Mouse (Mus musculus): ENCODE results near the gene Inafm1. TPM values are rescaled to one million over a fixed set of nuclear protein-coding genes. Genes with fewer than 3 reads are reported as not detected.
"Not testable (repeated sequence)": the region's sequence is repeated elsewhere in the genome, so short reads cannot be mapped to it uniquely, and the experiment has no call there.

Inafm1 gene
- 10 to 100 TPM; 32.5 to 34.8 TPM for total RNA-seq (2021)

GRCm38 (mm10) chr7:16273081-16273765 is at the start of gene Inafm1:
Inafm1 (minus strand) TSS chr7:16273617.
- peak; percentile 82 to 87 for DNase-seq (ENCODE audit: low spot score in 2 of 2)
- intact Hi-C loops (cut with DNase I), result loop anchor here (5.0 kb wide), 1 partner anchor 176 kb away; the partner anchor contains the start of gene Napa

- no peak for DNase-seq (ENCODE audit: low spot score in 2 of 2)
- intact Hi-C loops (cut with DNase I), result no loop called here
Measured at GRCm38 (mm10) chr7:16320479-16320878, 47.1 kb upstream of the Inafm1 start.

- no peak for DNase-seq (ENCODE audit: low spot score in 2 of 2)
- intact Hi-C loops (cut with DNase I), result no loop called here
Measured at GRCm38 (mm10) chr7:16319216-16319615, 45.8 kb upstream of the Inafm1 start.

GRCm38 (mm10) chr7:16317094-16317493 is 43.7 kb upstream of the Inafm1 start:
- intact Hi-C loops (cut with DNase I), result no loop called here
- no peak for DNase-seq (ENCODE audit: low spot score in 2 of 2)

- DNase-seq (ENCODE audit: low spot score in 2 of 2), result no peak
- intact Hi-C loops (cut with DNase I), result no loop called here
Measured at GRCm38 (mm10) chr7:16315222-16315759, 41.9 kb upstream of the Inafm1 start.

- intact Hi-C loops (cut with DNase I), result no loop called here
- peak in 1 of 2 experiments; percentile 64 for DNase-seq (ENCODE audit: low spot score in 2 of 2)
Measured at GRCm38 (mm10) chr7:16314221-16314775, 40.9 kb upstream of the Inafm1 start.

GRCm38 (mm10) chr7:16313481-16314220 is 40.2 kb upstream of the Inafm1 start:
- DNase-seq (ENCODE audit: low spot score in 2 of 2), result peak; percentile 77 to 79
- intact Hi-C loops (cut with DNase I), result no loop called here

GRCm38 (mm10) chr7:16312672-16313311 is 39.4 kb upstream of the Inafm1 start:
- intact Hi-C loops (cut with DNase I), result no loop called here
- no peak for DNase-seq (ENCODE audit: low spot score in 2 of 2)

GRCm38 (mm10) chr7:16312011-16312671 is 38.7 kb upstream of the Inafm1 start:
- intact Hi-C loops (cut with DNase I), result no loop called here
- DNase-seq (ENCODE audit: low spot score in 2 of 2), result no peak

- intact Hi-C loops (cut with DNase I), result no loop called here
- DNase-seq (ENCODE audit: low spot score in 2 of 2), result peak; percentile 32 to 41
Measured at GRCm38 (mm10) chr7:16311453-16312004, 38.1 kb upstream of the Inafm1 start.

GRCm38 (mm10) chr7:16310521-16311452 is 37.4 kb upstream of the Inafm1 start:
- intact Hi-C loops (cut with DNase I), result loop anchor here (1.0 kb wide), 1 partner anchor 15 kb away; no protein-coding TSS in a partner anchor
- DNase-seq (ENCODE audit: low spot score in 2 of 2), result peak; percentile 66 to 77

- intact Hi-C loops (cut with DNase I), result loop anchor here (1.0 kb wide), 1 partner anchor 15 kb away; no protein-coding TSS in a partner anchor
- peak; percentile 67 to 82 for DNase-seq (ENCODE audit: low spot score in 2 of 2)
Measured at GRCm38 (mm10) chr7:16310020-16310520, 36.7 kb upstream of the Inafm1 start.

GRCm38 (mm10) chr7:16309318-16310019 is 36.1 kb upstream of the Inafm1 start:
- intact Hi-C loops (cut with DNase I), result loop anchor here (1.0 kb wide), 1 partner anchor 14 kb away; no protein-coding TSS in a partner anchor
- DNase-seq (ENCODE audit: low spot score in 2 of 2), result peak; percentile 79 to 86

- intact Hi-C loops (cut with DNase I), result no loop called here
- no peak for DNase-seq (ENCODE audit: low spot score in 2 of 2)
Measured at GRCm38 (mm10) chr7:16308555-16309317, 35.3 kb upstream of the Inafm1 start.

- intact Hi-C loops (cut with DNase I); DNase-seq (ENCODE audit: low spot score in 2 of 2): not testable (repeated sequence)
Measured at GRCm38 (mm10) chr7:16308093-16308492, 34.7 kb upstream of the Inafm1 start, which contains the start of gene Bbc3. Bbc3 (plus strand) TSS chr7:16308393.

- intact Hi-C loops (cut with DNase I); DNase-seq (ENCODE audit: low spot score in 2 of 2): not testable (repeated sequence)
Measured at GRCm38 (mm10) chr7:16307141-16307540, 33.7 kb upstream of the Inafm1 start.
